Mouse (Mus musculus) thymus, postnatal 0 days (tissue): ENCODE results near the gene Gstcd. TPM values are rescaled to one million over a fixed set of nuclear protein-coding genes. Genes with fewer than 3 reads are reported as not detected.

ENCODE experiments used
- DNase-seq: peaks from one replicate; pipeline ENCODE4 v3.0.0-alpha.2; 2015; ENCODE audit warnings: low spot score
- polyA plus RNA-seq: library from polyadenylated mRNA; unstranded; fragments of >200 nt; fragmentation: Nextera tagmentation; extraction: Ambion mirVana; gene quantifications from 2 replicates; pipeline ENCODE4 v1.2.1, GENCODE M21; 2015

The Gstcd gene
- polyA plus RNA-seq, 1 experiment from 2014 or later = 8.4 TPM

GRCm38 (mm10) chr3:132942778-132943177, 149.1 kb downstream of the Gstcd start:
- DNase-seq = no peak

GRCm38 (mm10) chr3:132940181-132940990, 151.4 kb downstream of the Gstcd start:
- no peak for DNase-seq

GRCm38 (mm10) chr3:132939006-132939405, 152.8 kb downstream of the Gstcd start:
- DNase-seq = no peak

GRCm38 (mm10) chr3:132934649-132935048, 157.2 kb downstream of the Gstcd start:
- DNase-seq = no peak

Other genes with a start within 250 kb of the Gstcd start
- 14.4 and 15.7 TPM in 2 replicates for gene Npnt, start 141.7 kb downstream of the Gstcd start, polyA plus RNA-seq
- 24.1 TPM in 2 replicates for gene Ints12, start 193 bp downstream of the Gstcd start, polyA plus RNA-seq
- 0.04 and 0.08 TPM in 2 replicates for gene Arhgef38, start 142.9 kb upstream of the Gstcd start, polyA plus RNA-seq
- gene Ppa2, start 218.1 kb upstream of the Gstcd start, polyA plus RNA-seq = 79.3 and 87.2 TPM in 2 replicates